Mouse (Mus musculus) forebrain, postnatal 0 days (tissue): ENCODE results near the gene Lhfp. TPM values are rescaled to one million over a fixed set of nuclear protein-coding genes. Genes with fewer than 3 reads are reported as not detected.

Source experiments
- ATAC-seq: fragments of 200-750 bp; cut with Nextera tagmentation; 2 replicates; pipeline ENCODE4 v1.8.0; 2017; ENCODE audit warnings: mild to moderate bottlenecking, moderate library complexity
- DNase-seq: peaks from one replicate; pipeline ENCODE4 v3.0.0-alpha.2; 2015
- H3K27ac ChIP-seq: fragments of 300-500 bp; sonication (generic); 2 replicates; pipeline ENCODE4 v1.5.1; 2014; ENCODE audit warnings: low read depth, mild to moderate bottlenecking, antibody characterized with exemption, low read length, moderate library complexity, mixed read lengths
- H3K27me3 ChIP-seq: fragments of 300-500 bp; sonication (generic); 2 replicates; pipeline ENCODE4 v1.6.1; 2014; ENCODE audit warnings: mild to moderate bottlenecking, low read length, mixed read lengths; ENCODE audit not compliant: insufficient read depth
- H3K36me3 ChIP-seq: fragments of 300-500 bp; sonication (generic); 2 replicates; pipeline ENCODE4 v1.6.1; 2014; ENCODE audit warnings: mild to moderate bottlenecking, moderate library complexity; ENCODE audit not compliant: insufficient read depth
- H3K4me1 ChIP-seq: fragments of 300-500 bp; sonication (generic); 2 replicates; pipeline ENCODE4 v1.6.1; 2014; ENCODE audit warnings: antibody characterized with exemption; ENCODE audit not compliant: insufficient read depth
- H3K4me2 ChIP-seq: fragments of 300-500 bp; sonication (generic); 2 replicates; pipeline ENCODE4 v1.6.1; 2014; ENCODE audit warnings: low read depth, mild to moderate bottlenecking, moderate library complexity
- H3K4me3 ChIP-seq: fragments of 300-500 bp; sonication (generic); 2 replicates; pipeline ENCODE4 v1.5.1; 2014; ENCODE audit warnings: low read depth, low read length, mixed read lengths
- H3K9ac ChIP-seq: fragments of 300-500 bp; sonication (generic); 2 replicates; pipeline ENCODE4 v1.6.1; 2014; ENCODE audit warnings: mild to moderate bottlenecking
- H3K9me3 ChIP-seq: fragments of 300-500 bp; sonication (generic); 2 replicates; pipeline ENCODE4 v1.6.1; 2016; ENCODE audit warnings: low read length
- CTCF ChIP-seq: sonication (generic); IDR thresholded peaks from 2 replicates; pipeline ENCODE4 v1.5.1; 2016; ENCODE audit warnings: antibody characterized with exemption, control low read depth, low read depth
- WGBS: fragments of 180-500 bp; shearing (Covaris S2); extraction: QIAGEN DNeasy Blood & Tissue Kit; methylation state at CpG from one replicate; pipeline ENCODE4 v1.1.7; 2014; 5-methylcytosine and 5-hydroxymethylcytosine counted together
- polyA plus RNA-seq: library from polyadenylated mRNA; unstranded; fragments of >200 nt; fragmentation: Nextera tagmentation; extraction: Ambion mirVana; gene quantifications from 2 replicates; pipeline ENCODE4 v1.2.1, GENCODE M21; 2015
- total RNA-seq: library from RNA; depleted of rRNA; stranded (reverse); fragments of >200 nt; gene quantifications from 2 replicates; pipeline ENCODE4 v1.2.3, GENCODE M21; 2014

The Lhfp gene
- total and polyA plus RNA-seq, 2 experiments from 2014 or later = 44.7 to 60.8 TPM

- Histone ChIP-seq H3K4me3 (no peak overlapping the region), H3K27ac (no peak overlapping the region), H3K9ac (no peak overlapping the region), H3K9me3 (no peaks in the 10 kb centered on the region), H3K36me3 (no peaks in the 10 kb centered on the region), H3K4me1 (no peaks in the 10 kb centered on the region), H3K27me3 (no peaks in the 10 kb centered on the region), H3K4me2 (no peak overlapping the region)
- ATAC-seq = no peak
- DNase-seq = no peak
- WGBS = 90% methylated on average over 10 of the region's 10 CpGs
- TF ChIP-seq CTCF = no peak
Measured at GRCm38 (mm10) chr3:53056430-53056829, 15.1 kb downstream of the Lhfp start.

- TF ChIP-seq CTCF = no peak
- Histone ChIP-seq H3K27ac (no peak overlapping the region), H3K9ac (no peak overlapping the region), H3K4me2 (no peak overlapping the region), H3K27me3 (no peaks in the 10 kb centered on the region), H3K36me3 (no peaks in the 10 kb centered on the region), H3K4me1 (no peaks in the 10 kb centered on the region), H3K4me3 (no peak overlapping the region), H3K9me3 (no peaks in the 10 kb centered on the region)
- no peak for ATAC-seq
- WGBS = 91% methylated on average over 2 of the region's 2 CpGs
- DNase-seq = no peak
Measured at GRCm38 (mm10) chr3:53059959-53060358, 18.6 kb downstream of the Lhfp start.

- TF ChIP-seq CTCF = no peak
- Histone ChIP-seq H3K9ac (no peak overlapping the region), H3K4me3 (no peak overlapping the region), H3K27me3 (no peaks in the 10 kb centered on the region), H3K9me3 (no peaks in the 10 kb centered on the region), H3K4me2 (no peak overlapping the region), H3K27ac (no peak overlapping the region), H3K4me1 (no peaks in the 10 kb centered on the region), H3K36me3 (no peaks in the 10 kb centered on the region)
- DNase-seq (no peak), ATAC-seq (no peak)
- 55% methylated on average over 13 of the region's 13 CpGs for WGBS
Measured at GRCm38 (mm10) chr3:53063423-53064147, 22.3 kb downstream of the Lhfp start.

GRCm38 (mm10) chr3:53065267-53066094, 24.2 kb downstream of the Lhfp start:
- H3K9me3 ChIP-seq = no peaks in the 10 kb centered on the region
- DNase-seq = no peak
- ATAC-seq = no peak
- no peak overlapping the region for H3K4me2 ChIP-seq
- TF ChIP-seq CTCF = no peak
- WGBS = 84% methylated on average over 13 of the region's 13 CpGs
- H3K9ac ChIP-seq = no peak overlapping the region
- H3K36me3 ChIP-seq = no peaks in the 10 kb centered on the region
- H3K27me3 ChIP-seq = no peaks in the 10 kb centered on the region
- H3K4me1 ChIP-seq = no peaks in the 10 kb centered on the region
- no peak overlapping the region for H3K4me3 ChIP-seq
- no peak overlapping the region for H3K27ac ChIP-seq

- no peak for DNase-seq
- Histone ChIP-seq H3K36me3 (no peaks in the 10 kb centered on the region), H3K27me3 (no peaks in the 10 kb centered on the region), H3K4me3 (no peak overlapping the region), H3K4me1 (no peaks in the 10 kb centered on the region), H3K4me2 (no peak overlapping the region), H3K9me3 (no peaks in the 10 kb centered on the region), H3K27ac (no peak overlapping the region), H3K9ac (no peak overlapping the region)
- ATAC-seq = no peak
- 84% methylated on average over 4 of the region's 4 CpGs for WGBS
- TF ChIP-seq CTCF = no peak
Measured at GRCm38 (mm10) chr3:53066095-53066372, 24.7 kb downstream of the Lhfp start.

GRCm38 (mm10) chr3:53068399-53068798, 27.1 kb downstream of the Lhfp start:
- no peak for TF ChIP-seq CTCF
- no peak overlapping the region for H3K4me2 ChIP-seq
- H3K4me3 ChIP-seq = no peak overlapping the region
- H3K27me3 ChIP-seq = no peaks in the 10 kb centered on the region
- no peaks in the 10 kb centered on the region for H3K4me1 ChIP-seq
- 92% methylated on average over 5 of the region's 5 CpGs for WGBS
- ATAC-seq = no peak
- no peaks in the 10 kb centered on the region for H3K9me3 ChIP-seq
- H3K36me3 ChIP-seq = no peaks in the 10 kb centered on the region
- no peak overlapping the region for H3K9ac ChIP-seq
- DNase-seq = no peak
- H3K27ac ChIP-seq = no peak overlapping the region

- H3K9ac ChIP-seq = no peak overlapping the region
- H3K36me3 ChIP-seq = no peaks in the 10 kb centered on the region
- no peaks in the 10 kb centered on the region for H3K4me1 ChIP-seq
- WGBS = 79% methylated on average over 4 of the region's 4 CpGs
- H3K9me3 ChIP-seq = no peaks in the 10 kb centered on the region
- H3K4me3 ChIP-seq = no peak overlapping the region
- H3K4me2 ChIP-seq = no peak overlapping the region
- TF ChIP-seq CTCF = no peak
- H3K27me3 ChIP-seq = no peaks in the 10 kb centered on the region
- no peak for ATAC-seq
- DNase-seq = no peak
- no peak overlapping the region for H3K27ac ChIP-seq
Measured at GRCm38 (mm10) chr3:53074264-53074663, 32.9 kb downstream of the Lhfp start.
